Mouse (Mus musculus): ENCODE data around the gene Tmem100.

Tmem100 gene

DNA sequence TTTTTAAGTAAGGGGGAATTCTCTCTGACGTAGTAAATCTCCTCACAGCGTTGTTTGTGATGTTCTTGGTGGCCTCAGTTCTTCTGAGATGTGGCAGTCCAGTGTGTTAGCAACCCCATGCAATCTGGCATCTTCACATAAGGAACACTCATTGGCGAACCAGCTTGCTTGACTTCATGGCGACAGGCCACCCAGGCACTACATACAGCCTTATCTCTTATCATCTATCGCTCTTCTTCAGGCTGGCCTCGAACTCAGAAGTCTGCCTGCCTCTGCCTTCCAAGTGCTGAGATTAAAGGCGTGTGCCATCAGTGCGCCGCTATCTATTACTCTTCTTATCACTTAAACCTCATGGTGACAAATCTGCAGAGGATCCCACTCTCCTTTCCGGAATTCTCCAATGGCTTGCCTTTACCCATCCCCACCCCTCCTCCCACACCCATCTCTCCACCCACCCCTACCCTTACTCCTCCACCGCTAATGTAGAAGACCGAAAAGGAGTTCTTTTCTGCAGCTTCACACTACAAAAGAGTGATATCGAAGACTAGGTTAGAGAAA, at the start of gene Tmem100:
Gene Tmem100 (plus strand): TSS at position 508 of the 558 bp plus-strand sequence.
- DNase-seq (ENCODE audit: low read depth, low spot score) = no peak

DNA sequence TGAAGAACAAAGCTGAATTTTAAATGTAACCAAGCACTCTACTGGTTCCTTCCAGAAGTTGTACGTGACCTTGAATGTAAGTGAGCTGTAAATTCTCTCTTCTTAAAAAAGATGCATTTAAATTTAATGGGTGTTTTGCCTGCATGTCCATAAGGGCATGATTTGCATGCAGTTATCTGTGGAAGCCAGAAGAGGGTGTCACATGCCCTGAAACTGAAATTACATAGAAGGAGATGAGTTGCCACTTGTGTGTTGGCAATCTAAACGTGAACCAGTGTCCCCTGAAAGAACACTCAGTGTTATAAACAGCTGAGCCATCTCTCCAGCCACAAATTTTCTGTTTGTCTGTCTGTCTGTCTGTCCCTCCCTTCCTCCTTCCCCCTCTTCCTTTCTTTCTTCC, 47.2 kb upstream of the Tmem100 start:
- no peak for DNase-seq (ENCODE audit: low read depth, low spot score)

DNA sequence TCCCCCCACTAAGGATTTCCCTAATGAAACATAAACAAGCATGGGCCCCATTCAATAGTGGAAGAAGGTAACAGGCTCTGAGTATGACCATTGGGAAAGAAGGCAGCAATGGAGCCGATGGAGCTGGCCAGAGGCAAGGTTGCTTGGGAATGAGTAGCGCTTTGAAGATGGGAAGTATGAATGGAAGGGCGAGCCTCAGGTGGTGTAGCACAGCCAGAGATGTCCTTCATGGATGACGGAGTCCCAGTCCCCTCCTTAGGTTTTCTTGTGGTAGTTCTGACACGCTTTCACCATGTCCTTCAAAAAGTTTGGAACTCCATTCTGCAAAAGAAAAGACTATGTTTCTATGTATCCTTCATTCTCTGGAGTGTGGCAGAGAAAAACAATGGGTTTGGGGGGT, 45.7 kb upstream of the Tmem100 start:
- no peak for DNase-seq (ENCODE audit: low read depth, low spot score)

DNA sequence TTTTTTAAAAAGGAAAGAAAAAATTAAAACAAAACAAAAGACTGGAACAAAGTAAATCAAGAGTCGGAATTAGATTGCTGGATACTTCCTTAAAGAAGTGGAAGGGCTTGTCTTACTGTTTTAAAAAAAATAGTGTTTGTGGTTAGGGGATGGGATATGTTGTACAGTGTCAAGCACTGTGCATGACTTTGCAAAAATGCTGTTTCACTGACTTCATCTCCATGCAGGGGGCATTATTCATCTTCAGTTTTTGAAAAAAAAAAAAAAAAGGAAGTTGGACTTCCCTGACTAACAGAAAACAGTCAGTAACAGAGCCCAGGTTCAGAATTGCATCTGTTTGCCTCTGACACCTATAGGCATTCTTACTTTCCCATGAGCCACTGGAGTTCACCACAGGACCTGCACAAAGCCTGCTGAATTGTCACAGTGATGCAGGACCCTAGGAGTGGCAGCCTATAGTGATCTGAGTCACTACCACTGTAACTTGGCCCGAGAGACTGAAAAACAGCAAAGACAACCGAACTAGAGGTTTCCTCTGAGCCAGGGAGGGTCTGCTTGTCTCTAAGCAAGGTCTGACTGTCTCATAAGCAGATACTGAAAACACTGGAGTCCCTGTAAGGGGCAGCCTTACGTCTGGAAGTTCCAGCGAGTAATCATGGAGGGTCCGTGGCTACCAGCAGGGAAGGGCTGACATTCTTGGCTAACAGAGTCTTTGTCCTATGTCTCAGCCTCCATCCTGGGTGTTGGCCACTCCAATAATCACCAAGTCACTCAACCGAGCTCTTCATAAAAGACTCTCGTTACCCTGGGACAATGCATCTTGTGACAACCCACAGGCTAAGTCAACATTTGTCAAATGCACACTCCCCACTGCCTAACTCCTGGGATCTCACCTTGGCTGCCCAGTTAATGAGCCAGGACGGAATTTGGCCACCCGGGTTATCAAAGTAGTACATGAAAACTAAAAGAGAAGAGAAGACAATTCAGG, 44.7 kb upstream of the Tmem100 start:
- no peak for DNase-seq (ENCODE audit: low read depth, low spot score)

DNA sequence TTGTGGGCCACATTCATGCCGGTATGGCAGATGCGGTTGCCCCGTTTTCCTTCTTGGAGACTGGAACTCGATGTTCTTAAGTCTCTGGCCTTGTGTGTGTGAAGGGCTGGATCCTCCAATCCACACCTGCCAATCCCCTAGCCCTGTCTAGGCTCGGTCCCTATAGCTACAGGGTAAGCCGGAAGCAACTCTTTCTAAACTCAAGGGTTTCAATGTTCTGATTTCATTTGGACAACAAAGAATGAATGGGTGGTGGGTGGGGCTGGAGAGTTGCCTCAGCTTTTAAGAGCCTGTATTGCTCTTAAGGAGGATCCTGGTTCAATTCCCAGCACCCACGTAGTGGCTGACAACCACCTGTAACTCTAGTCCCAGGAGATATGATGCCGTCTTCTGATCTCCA, 43.6 kb upstream of the Tmem100 start:
- DNase-seq (ENCODE audit: low read depth, low spot score) = no peak

DNA sequence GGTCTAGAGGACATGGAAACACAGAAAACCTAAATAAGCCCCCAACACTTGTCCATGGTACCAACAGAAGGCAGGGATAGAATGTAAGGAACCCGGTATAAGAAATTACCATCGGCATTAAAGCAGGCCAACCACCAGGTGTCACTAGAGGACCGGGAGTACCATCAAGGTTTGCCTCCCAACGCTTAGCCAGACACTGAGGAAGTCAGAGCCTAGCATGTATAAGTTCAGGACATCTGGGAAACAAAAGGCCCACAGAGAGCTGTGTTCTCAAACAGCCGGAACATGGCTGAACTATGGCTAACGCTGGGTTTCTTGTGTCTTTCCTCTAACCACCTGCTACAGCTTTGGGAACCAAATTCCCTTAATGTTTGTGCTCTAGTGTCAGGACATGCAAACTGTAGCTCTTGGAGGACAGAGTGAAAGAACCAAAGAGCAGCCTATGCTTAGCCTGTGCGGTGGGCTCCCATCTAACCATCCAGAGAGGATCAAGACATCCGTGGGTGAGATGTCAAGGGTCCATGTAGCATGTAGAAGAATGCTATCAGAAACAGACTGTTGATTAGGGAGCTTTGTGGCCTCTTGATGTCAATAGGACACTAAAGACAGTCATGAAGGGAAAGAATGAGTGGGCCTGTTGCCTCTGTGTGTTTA, 41.1 kb upstream of the Tmem100 start:
- peak; percentile 60 for DNase-seq (ENCODE audit: low read depth, low spot score)

DNA sequence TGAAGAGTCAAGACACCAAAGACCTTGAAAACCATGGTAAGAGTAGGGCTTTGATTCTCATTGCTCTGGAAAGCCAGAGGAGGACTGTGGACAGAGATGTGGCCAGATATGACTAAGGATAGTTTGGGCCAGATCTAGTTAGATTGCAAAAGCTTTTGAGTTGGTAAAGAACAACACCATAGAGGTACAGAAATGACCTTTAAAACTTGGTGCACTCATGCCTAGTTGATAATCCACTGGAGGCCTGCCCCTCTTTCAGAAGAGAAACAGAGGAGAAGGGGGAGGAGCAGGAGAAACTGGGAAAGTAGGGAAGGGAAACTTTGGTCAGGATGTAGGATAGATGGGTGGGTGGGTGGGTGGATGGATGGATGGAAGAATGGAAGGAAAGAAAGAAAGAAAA, 38.5 kb upstream of the Tmem100 start:
- DNase-seq (ENCODE audit: low read depth, low spot score) = no peak

DNA sequence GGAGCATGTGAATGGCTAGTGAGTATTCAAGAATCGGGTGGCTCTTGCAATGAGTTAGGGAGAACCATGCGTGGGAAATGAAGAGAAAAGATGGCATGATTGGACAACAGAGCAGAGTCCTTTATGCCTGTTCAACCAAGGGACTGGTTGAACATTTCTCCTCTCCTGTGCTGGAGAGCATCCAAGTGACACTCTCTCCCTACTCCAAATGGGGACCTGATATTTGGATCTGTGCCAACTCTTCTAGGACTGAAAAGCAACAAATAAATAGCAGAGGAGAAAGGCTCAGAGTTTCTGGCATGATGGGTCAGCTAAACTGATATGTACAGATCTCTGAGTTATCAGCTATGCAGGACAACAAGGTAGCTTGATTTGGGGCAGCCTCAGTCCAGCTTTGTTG, 35.4 kb upstream of the Tmem100 start:
- no peak for DNase-seq (ENCODE audit: low read depth, low spot score)

DNA sequence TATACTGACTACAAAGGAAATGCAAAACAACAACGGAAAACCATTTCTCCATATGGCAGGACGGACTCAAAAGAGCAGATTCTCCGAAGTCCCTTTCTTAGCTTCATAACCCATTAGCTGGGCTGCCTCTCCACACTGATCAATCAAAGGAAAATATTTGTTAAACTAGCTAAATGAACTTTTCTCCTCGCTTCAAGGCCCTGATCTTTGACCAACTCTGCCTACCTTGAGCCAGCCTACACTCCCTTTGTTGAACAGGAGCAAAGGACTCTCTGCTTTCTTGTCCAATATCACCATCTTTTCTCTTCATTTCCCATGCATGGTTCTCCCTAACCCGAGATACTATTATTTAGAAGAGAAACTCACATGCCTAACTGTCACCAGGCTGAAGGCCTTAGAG, 34.6 kb upstream of the Tmem100 start:
- DNase-seq (ENCODE audit: low read depth, low spot score) = no peak

DNA sequence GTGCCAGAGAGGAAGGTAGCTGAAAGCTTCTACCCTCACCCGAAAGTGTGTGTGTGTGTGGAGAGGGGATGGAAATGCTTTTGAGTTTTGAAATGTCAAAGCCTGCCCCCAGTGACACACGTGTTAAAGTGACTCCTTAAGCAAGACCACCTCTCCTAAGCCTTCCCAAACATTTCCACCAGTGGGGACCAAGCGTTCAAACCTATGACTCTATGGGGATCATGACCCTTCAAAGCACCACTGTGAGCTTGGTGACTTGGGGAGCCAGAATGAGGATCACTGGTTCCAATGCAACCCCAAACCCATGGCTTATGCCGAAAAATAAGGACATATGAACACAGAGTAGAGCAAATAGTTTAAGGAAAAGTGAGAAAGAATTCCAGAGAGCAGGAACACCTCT, 33.7 kb upstream of the Tmem100 start:
- DNase-seq (ENCODE audit: low read depth, low spot score) = no peak

DNA sequence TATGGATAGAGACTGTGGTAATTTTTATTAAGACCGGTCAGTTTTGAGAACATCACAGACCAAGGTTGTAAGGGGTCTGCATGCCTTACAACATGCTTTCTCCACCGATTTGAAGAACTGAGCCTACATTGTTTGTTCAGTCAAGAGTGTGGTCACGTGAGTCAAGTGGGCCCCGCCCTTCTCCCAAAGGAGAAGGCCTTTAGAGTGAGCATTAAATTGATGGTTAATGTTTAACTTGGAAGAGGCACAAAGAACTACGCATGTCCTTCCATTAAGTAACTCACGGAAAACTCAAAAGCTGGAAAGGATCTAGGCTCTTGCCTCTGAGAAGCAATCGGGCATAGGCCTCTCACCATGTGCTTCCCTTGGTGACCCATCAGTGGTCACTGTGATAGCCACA, 33.3 kb upstream of the Tmem100 start:
- no peak for DNase-seq (ENCODE audit: low read depth, low spot score)

DNA sequence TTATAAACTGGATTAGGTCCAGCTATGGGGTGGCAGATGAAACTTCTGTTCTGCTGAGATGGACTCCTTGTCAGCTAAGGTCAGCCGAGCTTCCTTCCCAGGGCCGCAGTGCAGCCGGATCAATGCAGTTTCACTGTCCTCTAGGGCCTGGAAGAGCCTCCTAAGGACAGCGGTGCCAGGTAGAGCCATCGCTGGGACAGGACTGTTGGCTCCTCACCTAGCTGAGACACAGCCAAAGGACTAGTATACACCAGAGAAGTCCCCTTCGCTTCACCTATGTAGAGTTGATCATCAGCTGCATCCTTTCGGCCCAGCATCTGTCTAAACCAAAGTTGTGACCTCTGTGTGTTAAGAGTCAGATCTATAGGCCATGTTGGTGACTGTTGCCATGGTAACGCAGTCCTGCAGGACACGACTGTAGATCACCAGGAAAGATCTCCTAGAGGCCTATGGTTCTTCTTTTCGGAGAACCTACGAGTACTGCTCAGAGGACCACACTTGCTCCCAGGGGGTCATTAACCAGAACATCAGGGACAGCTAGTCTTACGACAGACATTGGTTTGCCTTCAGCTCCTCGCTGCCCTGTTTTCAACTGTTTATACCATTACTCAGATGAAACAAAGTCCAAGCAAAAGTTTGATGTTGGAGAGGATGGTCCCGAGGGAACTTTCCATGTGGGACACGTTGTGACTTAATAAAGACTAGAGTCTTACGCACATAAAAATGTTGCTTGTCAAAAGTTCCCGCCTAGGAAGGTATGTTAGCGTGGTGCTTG, 31.0 kb upstream of the Tmem100 start:
- no peak for DNase-seq (ENCODE audit: low read depth, low spot score)

DNA sequence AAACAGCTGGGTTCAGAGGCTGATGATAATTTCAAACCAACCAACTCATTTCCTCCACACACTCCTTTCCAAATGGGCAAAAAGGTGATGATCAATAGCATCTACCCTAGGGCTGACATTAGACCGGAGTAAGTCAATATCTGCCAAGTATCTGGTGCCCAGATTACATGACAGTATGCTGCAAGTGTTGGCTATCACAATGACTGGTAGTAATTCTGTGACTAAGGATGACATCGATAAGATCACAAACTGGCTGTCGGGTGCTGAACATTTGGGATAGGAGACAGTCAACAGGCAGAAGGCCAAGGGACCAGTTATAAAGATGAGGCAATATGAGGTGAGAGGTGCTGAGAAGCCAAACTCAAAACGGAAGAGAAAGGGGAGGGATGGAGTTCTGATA, 29.5 kb upstream of the Tmem100 start:
- no peak for DNase-seq (ENCODE audit: low read depth, low spot score)

DNA sequence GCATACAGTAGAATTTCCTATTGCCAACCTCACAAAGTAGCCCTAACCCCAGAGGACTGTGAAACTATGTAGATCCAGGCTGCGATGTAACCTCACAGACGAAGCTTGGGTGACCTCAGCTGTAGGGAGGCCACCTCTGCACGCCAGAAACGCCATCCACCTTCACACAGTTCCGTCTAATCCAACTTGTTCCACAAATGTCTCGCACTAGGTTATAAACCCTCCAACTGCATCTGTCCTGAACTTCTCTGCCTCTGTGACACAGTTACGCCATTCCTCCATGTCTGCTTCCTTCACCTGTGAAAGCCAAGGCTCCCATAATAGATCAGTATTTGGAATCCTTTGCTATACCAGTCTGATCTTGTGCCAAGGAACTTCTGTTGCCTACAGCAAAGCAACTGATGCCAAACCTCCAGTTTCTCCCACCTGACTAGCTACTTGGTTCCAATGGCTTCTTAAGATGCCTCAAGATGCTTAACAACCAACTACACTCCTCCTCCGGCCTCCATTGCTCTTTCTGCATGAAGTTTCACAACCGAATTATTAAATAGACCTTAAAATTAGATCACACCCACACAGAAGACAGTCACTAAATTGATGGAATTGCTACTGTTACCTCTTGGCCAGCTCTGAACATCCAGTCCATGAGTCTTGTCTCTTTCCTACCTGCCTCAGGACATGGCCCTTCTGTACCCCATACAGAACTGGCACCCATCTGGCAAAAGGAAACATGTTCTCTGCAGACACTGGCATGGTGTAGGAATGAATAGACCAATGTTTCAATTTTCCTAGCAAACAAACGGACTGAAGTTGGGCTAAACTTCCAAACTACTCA, 28.5 kb upstream of the Tmem100 start:
- DNase-seq (ENCODE audit: low read depth, low spot score) = no peak

DNA sequence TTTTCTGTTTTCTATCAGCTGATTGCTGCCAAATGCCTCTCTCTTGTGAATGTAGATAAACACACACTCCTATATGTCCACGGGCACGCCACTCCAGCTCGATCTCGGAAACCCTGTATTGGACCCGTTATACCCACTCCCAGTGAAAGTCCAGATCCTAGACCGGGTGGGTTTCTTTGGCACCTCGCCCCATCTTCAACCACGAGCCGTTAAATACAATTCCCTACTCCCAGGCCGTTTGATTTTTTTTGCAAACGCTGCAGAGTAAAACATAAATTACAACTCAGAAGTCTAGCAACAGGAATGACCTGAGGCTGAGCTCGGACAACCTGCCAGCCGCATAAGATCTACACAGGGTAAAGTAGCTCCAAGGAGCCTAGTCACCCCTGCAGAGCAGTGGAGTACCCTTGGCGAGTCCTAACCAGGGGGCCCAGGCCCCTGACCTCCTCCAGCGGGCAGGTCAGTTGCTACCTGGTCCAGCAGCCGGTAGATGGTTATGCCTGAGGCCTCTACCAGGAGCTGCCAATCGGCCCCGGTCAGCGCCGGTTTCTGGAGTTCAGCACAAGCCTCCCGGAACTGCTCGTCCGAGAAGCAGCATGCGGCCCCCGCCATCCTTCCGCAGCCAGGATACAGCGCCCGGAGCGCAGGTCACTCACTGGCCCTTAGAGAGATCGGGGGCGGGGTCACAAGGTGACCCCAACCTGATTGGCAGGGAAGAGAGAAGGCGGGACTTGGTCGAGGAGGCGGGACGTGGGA, 27.7 kb upstream of the Tmem100 start, which contains the start of gene Pctp:
Gene Pctp (minus strand): TSS at position 664 of the 756 bp plus-strand sequence.
- DNase-seq (ENCODE audit: low read depth, low spot score) = peak; percentile 94

DNA sequence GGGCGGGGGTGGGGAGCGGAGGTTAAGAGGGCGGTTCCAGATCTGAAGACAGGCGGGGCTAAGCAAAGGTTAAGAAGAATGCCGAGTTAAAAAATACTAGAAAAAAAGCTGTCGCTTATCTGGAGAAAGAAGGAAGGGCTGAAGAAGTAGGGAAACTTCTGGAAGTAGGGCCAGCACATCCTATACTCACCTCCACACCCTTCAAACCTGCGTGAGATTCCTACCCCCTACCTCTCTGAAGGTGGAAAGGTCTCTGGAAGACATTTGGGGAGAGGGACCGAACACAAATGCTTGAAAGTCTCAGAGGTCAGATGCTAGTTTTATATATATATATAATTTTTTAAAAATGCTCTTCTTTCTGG, 27.2 kb upstream of the Tmem100 start:
- no peak for DNase-seq (ENCODE audit: low read depth, low spot score)

DNA sequence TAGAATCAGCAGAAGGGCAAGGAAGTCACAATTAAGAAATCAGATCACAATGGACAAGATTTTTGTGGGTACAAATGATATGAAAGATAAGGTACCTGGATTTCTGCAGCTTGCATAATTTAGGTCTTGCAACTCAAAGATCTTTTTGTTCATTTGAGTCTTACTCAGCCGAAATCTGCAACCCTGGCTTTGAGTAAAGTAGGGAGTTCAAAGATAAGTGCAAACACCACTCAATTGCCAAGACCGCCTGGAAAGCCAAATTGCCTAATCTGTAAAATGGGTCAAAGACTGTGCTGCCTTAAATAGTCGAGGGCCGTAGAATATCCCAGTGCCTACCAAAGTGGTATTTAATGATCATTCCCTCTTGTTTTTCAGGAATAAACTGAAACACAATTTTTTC, 26.8 kb upstream of the Tmem100 start:
- no peak for DNase-seq (ENCODE audit: low read depth, low spot score)

DNA sequence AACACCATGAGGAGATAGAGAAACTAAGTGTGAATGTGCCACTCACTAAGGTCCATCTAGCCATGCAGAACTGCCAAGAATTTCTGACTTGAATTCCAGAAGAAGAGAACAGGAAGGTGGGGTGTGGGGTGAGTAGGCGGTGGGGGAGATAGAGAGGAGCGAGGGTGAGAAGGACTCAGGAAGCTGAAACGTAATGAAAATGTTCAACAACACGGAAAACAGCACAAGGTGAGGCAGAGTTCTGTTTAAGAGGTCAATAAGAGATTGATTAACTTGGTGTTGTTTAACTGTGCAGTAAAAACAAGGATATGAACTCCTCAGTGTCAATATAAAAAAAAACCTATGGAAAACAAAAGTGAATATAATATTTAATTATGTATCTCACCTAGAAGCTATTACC, 24.0 kb upstream of the Tmem100 start:
- DNase-seq (ENCODE audit: low read depth, low spot score) = no peak

DNA sequence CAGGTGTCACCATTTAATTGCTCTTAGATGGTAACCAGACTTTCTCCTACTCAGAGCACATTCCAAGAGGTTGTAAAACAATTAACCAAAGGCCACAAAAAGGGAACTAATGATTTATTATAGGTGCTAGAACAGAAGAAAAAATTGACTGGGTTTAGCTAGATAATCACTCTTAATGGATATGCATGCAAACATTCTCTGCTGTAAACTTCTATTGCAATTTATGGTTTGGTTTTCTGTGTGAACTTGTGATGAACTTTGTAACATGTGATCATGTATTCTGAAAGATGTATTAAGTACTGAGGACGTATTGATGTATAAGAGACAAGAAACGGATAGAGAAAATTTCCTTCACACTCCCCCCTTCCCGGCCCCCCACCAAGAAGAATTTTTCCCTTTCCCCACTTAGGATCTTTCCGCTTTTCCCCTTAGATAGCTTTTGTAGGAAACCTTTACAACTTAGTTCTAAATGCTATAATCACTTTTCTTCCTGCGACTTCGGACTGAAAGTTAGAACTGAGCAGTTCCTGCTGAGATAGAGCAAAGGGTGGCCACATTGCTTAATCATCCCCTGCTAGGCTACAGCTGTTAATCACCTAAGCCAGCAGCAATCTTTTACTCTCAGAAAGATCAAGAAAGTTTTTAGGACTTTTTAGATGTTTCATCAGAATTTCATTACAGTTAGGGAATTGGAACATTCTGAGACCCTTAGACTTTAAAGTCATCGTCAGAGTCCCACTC, 22.2 kb upstream of the Tmem100 start:
- no peak for DNase-seq (ENCODE audit: low read depth, low spot score)

DNA sequence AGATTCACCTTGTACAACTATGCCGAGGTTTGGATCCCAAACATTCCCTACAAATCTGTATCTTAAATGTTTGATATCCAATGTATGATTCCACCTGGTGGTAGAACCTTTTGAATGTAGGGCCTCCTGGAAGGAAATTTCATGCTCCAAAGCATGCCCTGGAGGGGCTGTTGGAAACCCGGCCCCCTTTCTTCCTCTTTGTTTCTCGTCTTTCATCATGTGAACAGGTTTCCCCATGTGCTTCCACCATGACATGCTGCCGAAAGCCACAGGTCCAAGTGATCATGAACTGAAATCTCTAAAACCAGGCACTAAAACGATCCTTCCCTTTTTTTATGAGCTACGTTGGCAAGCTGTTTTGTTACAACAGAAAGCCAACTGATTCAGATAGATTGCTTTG, 16.5 kb upstream of the Tmem100 start:
- no peak for DNase-seq (ENCODE audit: low read depth, low spot score)

All from A20 (cell line).